Mouse (Mus musculus) adrenal gland, adult 2 months (tissue): ENCODE data around the gene Lpcat2. TPM values are rescaled to one million over a fixed set of nuclear protein-coding genes. Genes with fewer than 3 reads are reported as not detected.

ENCODE experiments used
- DNase-seq: peaks from one replicate; pipeline ENCODE4 v3.0.0; 2021
- long read RNA-seq: library from polyadenylated mRNA; stranded (forward); transcript quantifications from one replicate; pipeline ENCODE4 v2.0.0, GENCODE M21; 2021
- polyA plus RNA-seq: library from polyadenylated mRNA; depleted of rRNA; stranded (reverse); fragments of >200 nt; gene quantifications from 2 replicates; pipeline ENCODE4 v1.2.3, GENCODE M21; 2012; rRNA removed
- total RNA-seq, 2 experiments: library from RNA; stranded (reverse); gene quantifications; 2 replicates each; pipeline ENCODE4 v1.2.3; 2021

The Lpcat2 gene
- total RNA-seq, result 10 to 100 TPM in 1 of 2 experiments, 1 to 10 TPM in 1; 3.1 to 15.5 TPM
- polyA plus RNA-seq, result 1.9 and 2.9 TPM in 2 replicates
- long read RNA-seq, transcript Lpcat2-201 (14 exons, 2,811 nt), result major isoform, 15 of 18 reads
- long read RNA-seq, partial matches to known transcripts, result 0 of 18 reads
- long read RNA-seq, other reads (novel, unspliced or antisense), result 3 of 18 reads

- DNase-seq, result peak; percentile 82
Observed at GRCm38 (mm10) chr8:92855171-92855894, at the start of gene Lpcat2. Lpcat2 (plus strand) TSS chr8:92855339.

- no peak for DNase-seq
Observed at GRCm38 (mm10) chr8:92812773-92813172, 42.4 kb upstream of the Lpcat2 start.

- no peak for DNase-seq
Observed at GRCm38 (mm10) chr8:92815661-92816060, 39.5 kb upstream of the Lpcat2 start.

GRCm38 (mm10) chr8:92817928-92818818 is 37.0 kb upstream of the Lpcat2 start:
- peak; percentile 86 for DNase-seq

GRCm38 (mm10) chr8:92821151-92821550 is 34.0 kb upstream of the Lpcat2 start:
- DNase-seq, result no peak

GRCm38 (mm10) chr8:92822386-92822785 is 32.8 kb upstream of the Lpcat2 start:
- DNase-seq, result no peak

GRCm38 (mm10) chr8:92825991-92826390 is 29.1 kb upstream of the Lpcat2 start:
- DNase-seq, result no peak

GRCm38 (mm10) chr8:92827243-92828034 is 27.7 kb upstream of the Lpcat2 start, which contains the start of gene Mmp2:
Mmp2 (plus strand) TSS chr8:92827291.
- DNase-seq, result no peak

GRCm38 (mm10) chr8:92828251-92828743 is 26.8 kb upstream of the Lpcat2 start:
- no peak for DNase-seq

GRCm38 (mm10) chr8:92834065-92834731 is 20.9 kb upstream of the Lpcat2 start:
- no peak for DNase-seq

- DNase-seq, result peak; percentile 47
Observed at GRCm38 (mm10) chr8:92834786-92835500, 20.2 kb upstream of the Lpcat2 start.

- no peak for DNase-seq
Observed at GRCm38 (mm10) chr8:92835901-92836300, 19.2 kb upstream of the Lpcat2 start.

GRCm38 (mm10) chr8:92838616-92839015 is 16.5 kb upstream of the Lpcat2 start:
- DNase-seq, result no peak

- DNase-seq, result no peak
Observed at GRCm38 (mm10) chr8:92839161-92839560, 16.0 kb upstream of the Lpcat2 start.

- peak; percentile 52 for DNase-seq
Observed at GRCm38 (mm10) chr8:92839876-92840275, 15.3 kb upstream of the Lpcat2 start.

GRCm38 (mm10) chr8:92846684-92847083 is 8.5 kb upstream of the Lpcat2 start:
- no peak for DNase-seq

- peak; percentile 64 for DNase-seq
Observed at GRCm38 (mm10) chr8:92847299-92847698, 7.8 kb upstream of the Lpcat2 start.

- peak; percentile 67 for DNase-seq
Observed at GRCm38 (mm10) chr8:92849261-92849660, 5.9 kb upstream of the Lpcat2 start.

- peak; percentile 83 for DNase-seq
Observed at GRCm38 (mm10) chr8:92850239-92850638, 4.9 kb upstream of the Lpcat2 start.

GRCm38 (mm10) chr8:92851381-92851780 is 3.8 kb upstream of the Lpcat2 start:
- DNase-seq, result no peak
